Mouse (Mus musculus): ENCODE results near the gene Ubp1.

Gene Ubp1

GRCm38 (mm10) chr9:113973857-113974256 lies 43.1 kb downstream of the Ubp1 start:
- Histone ChIP-seq H3K9me3 (ENCODE audit: low read length) (no peaks in the 10 kb centered on the region), H3K27me3 (ENCODE audit: insufficient read depth, low read length) (no peaks in the 10 kb centered on the region), H3K4me3 (replicated peaks; ENCODE audit: low read length) (no peak overlapping the region), H3K4me1 (replicated peaks; ENCODE audit: low read depth, low read length) (peaks cover 29% of the 10 kb centered on the region), H3K36me3 (ENCODE audit: insufficient read depth, low read length) (peaks cover 99% of the 10 kb centered on the region)
- no peak for TF ChIP-seq NANOG (IDR thresholded peaks at IDR 0.05; ENCODE audit: borderline replicate concordance, low read length)
- no peak for TF ChIP-seq CTCF (conservative IDR thresholded peaks at IDR 0.05; ENCODE audit: low read length)
- no peak for TF ChIP-seq POU5F1 (IDR thresholded peaks at IDR 0.05; ENCODE audit: borderline replicate concordance, low read length)

GRCm38 (mm10) chr9:113974945-113975344 lies 44.2 kb downstream of the Ubp1 start:
- Histone ChIP-seq H3K27me3 (ENCODE audit: insufficient read depth, low read length) (no peaks in the 10 kb centered on the region), H3K4me3 (replicated peaks; ENCODE audit: low read length) (no peak overlapping the region), H3K4me1 (replicated peaks; ENCODE audit: low read depth, low read length) (peaks cover 20% of the 10 kb centered on the region), H3K36me3 (ENCODE audit: insufficient read depth, low read length) (peaks cover 99% of the 10 kb centered on the region), H3K9me3 (ENCODE audit: low read length) (no peaks in the 10 kb centered on the region)
- TF ChIP-seq NANOG (IDR thresholded peaks at IDR 0.05; ENCODE audit: borderline replicate concordance, low read length) (no peak), CTCF (conservative IDR thresholded peaks at IDR 0.05; ENCODE audit: low read length) (no peak), POU5F1 (IDR thresholded peaks at IDR 0.05; ENCODE audit: borderline replicate concordance, low read length) (no peak)

GRCm38 (mm10) chr9:113975442-113975841 lies 44.7 kb downstream of the Ubp1 start:
- no peaks in the 10 kb centered on the region for H3K9me3 ChIP-seq (ENCODE audit: low read length)
- H3K36me3 ChIP-seq (ENCODE audit: insufficient read depth, low read length): peaks cover 99% of the 10 kb centered on the region
- no peak for TF ChIP-seq POU5F1 (IDR thresholded peaks at IDR 0.05; ENCODE audit: borderline replicate concordance, low read length)
- TF ChIP-seq NANOG (IDR thresholded peaks at IDR 0.05; ENCODE audit: borderline replicate concordance, low read length): no peak
- no peak for TF ChIP-seq CTCF (conservative IDR thresholded peaks at IDR 0.05; ENCODE audit: low read length)
- H3K27me3 ChIP-seq (ENCODE audit: insufficient read depth, low read length): no peaks in the 10 kb centered on the region
- no peak overlapping the region for H3K4me3 ChIP-seq (replicated peaks; ENCODE audit: low read length)
- H3K4me1 ChIP-seq (replicated peaks; ENCODE audit: low read depth, low read length): peaks cover 15% of the 10 kb centered on the region

GRCm38 (mm10) chr9:113976264-113976663 lies 45.5 kb downstream of the Ubp1 start:
- Histone ChIP-seq H3K9me3 (ENCODE audit: low read length) (no peaks in the 10 kb centered on the region), H3K4me3 (replicated peaks; ENCODE audit: low read length) (no peak overlapping the region), H3K27me3 (ENCODE audit: insufficient read depth, low read length) (no peaks in the 10 kb centered on the region), H3K4me1 (replicated peaks; ENCODE audit: low read depth, low read length) (peaks cover 7% of the 10 kb centered on the region; the same call in 1 of the 2 replicates), H3K36me3 (ENCODE audit: insufficient read depth, low read length) (peaks cover 97% of the 10 kb centered on the region)
- no peak for TF ChIP-seq POU5F1 (IDR thresholded peaks at IDR 0.05; ENCODE audit: borderline replicate concordance, low read length)
- TF ChIP-seq CTCF (conservative IDR thresholded peaks at IDR 0.05; ENCODE audit: low read length): no peak
- TF ChIP-seq NANOG (IDR thresholded peaks at IDR 0.05; ENCODE audit: borderline replicate concordance, low read length): no peak

GRCm38 (mm10) chr9:113977225-113977840 lies 46.6 kb downstream of the Ubp1 start:
- Histone ChIP-seq H3K4me3 (replicated peaks; ENCODE audit: low read length) (no peak overlapping the region), H3K27me3 (ENCODE audit: insufficient read depth, low read length) (no peaks in the 10 kb centered on the region), H3K4me1 (replicated peaks; ENCODE audit: low read depth, low read length) (peaks cover 2% of the 10 kb centered on the region; the same call in 1 of the 2 replicates), H3K9me3 (ENCODE audit: low read length) (no peaks in the 10 kb centered on the region), H3K36me3 (ENCODE audit: insufficient read depth, low read length) (peaks cover 96% of the 10 kb centered on the region)
- TF ChIP-seq CTCF (conservative IDR thresholded peaks at IDR 0.05; ENCODE audit: low read length) (no peak), NANOG (IDR thresholded peaks at IDR 0.05; ENCODE audit: borderline replicate concordance, low read length) (no peak), POU5F1 (IDR thresholded peaks at IDR 0.05; ENCODE audit: borderline replicate concordance, low read length) (no peak)

- Histone ChIP-seq H3K4me1 (replicated peaks; ENCODE audit: low read depth, low read length) (peaks cover 2% of the 10 kb centered on the region; the same call in 1 of the 2 replicates), H3K27me3 (ENCODE audit: insufficient read depth, low read length) (no peaks in the 10 kb centered on the region), H3K9me3 (ENCODE audit: low read length) (no peaks in the 10 kb centered on the region), H3K4me3 (replicated peaks; ENCODE audit: low read length) (no peak overlapping the region), H3K36me3 (ENCODE audit: insufficient read depth, low read length) (peaks cover 95% of the 10 kb centered on the region)
- TF ChIP-seq CTCF (conservative IDR thresholded peaks at IDR 0.05; ENCODE audit: low read length): no peak
- TF ChIP-seq POU5F1 (IDR thresholded peaks at IDR 0.05; ENCODE audit: borderline replicate concordance, low read length): no peak
- no peak for TF ChIP-seq NANOG (IDR thresholded peaks at IDR 0.05; ENCODE audit: borderline replicate concordance, low read length)
Observed at GRCm38 (mm10) chr9:113978656-113979055, 47.9 kb downstream of the Ubp1 start.

- H3K27me3 ChIP-seq (ENCODE audit: insufficient read depth, low read length): no peaks in the 10 kb centered on the region
- H3K36me3 ChIP-seq (ENCODE audit: insufficient read depth, low read length): peaks cover 95% of the 10 kb centered on the region
- H3K4me3 ChIP-seq (replicated peaks; ENCODE audit: low read length): no peak overlapping the region
- TF ChIP-seq NANOG (IDR thresholded peaks at IDR 0.05; ENCODE audit: borderline replicate concordance, low read length) (no peak), CTCF (conservative IDR thresholded peaks at IDR 0.05; ENCODE audit: low read length) (no peak), POU5F1 (IDR thresholded peaks at IDR 0.05; ENCODE audit: borderline replicate concordance, low read length) (no peak)
- no peaks in the 10 kb centered on the region for H3K9me3 ChIP-seq (ENCODE audit: low read length)
- H3K4me1 ChIP-seq (replicated peaks; ENCODE audit: low read depth, low read length): peaks cover 2% of the 10 kb centered on the region; the same call in 1 of the 2 replicates
Observed at GRCm38 (mm10) chr9:113979356-113979755, 48.6 kb downstream of the Ubp1 start.

- H3K4me1 ChIP-seq (replicated peaks; ENCODE audit: low read depth, low read length): peaks cover 2% of the 10 kb centered on the region; the same call in 1 of the 2 replicates
- H3K9me3 ChIP-seq (ENCODE audit: low read length): no peaks in the 10 kb centered on the region
- H3K4me3 ChIP-seq (replicated peaks; ENCODE audit: low read length): no peak overlapping the region
- peaks cover 90% of the 10 kb centered on the region for H3K36me3 ChIP-seq (ENCODE audit: insufficient read depth, low read length)
- TF ChIP-seq POU5F1 (IDR thresholded peaks at IDR 0.05; ENCODE audit: borderline replicate concordance, low read length) (no peak), NANOG (IDR thresholded peaks at IDR 0.05; ENCODE audit: borderline replicate concordance, low read length) (no peak), CTCF (conservative IDR thresholded peaks at IDR 0.05; ENCODE audit: low read length) (no peak)
- H3K27me3 ChIP-seq (ENCODE audit: insufficient read depth, low read length): no peaks in the 10 kb centered on the region
Observed at GRCm38 (mm10) chr9:113981099-113981880, 50.6 kb downstream of the Ubp1 start.
